Mouse (Mus musculus) gastrocnemius, adult 8-10 months (tissue): ENCODE measurements around the gene Mpp6. TPM values are rescaled to one million over a fixed set of nuclear protein-coding genes. Genes with fewer than 3 reads are reported as not detected.

Experiments used
- DNase-seq, 2 experiments: peaks; one replicate each; pipeline ENCODE4 v3.0.0; 2022; ENCODE audit warnings: low spot score in 2 of 2
- total RNA-seq, 4 experiments: library from RNA; stranded (reverse); gene quantifications; 2 replicates each; pipeline ENCODE4 v1.2.4; 2022

Gene Mpp6
- total RNA-seq, 4 experiments from 2014 or later: 112 to 130 (median 120) TPM

- DNase-seq: no peak
These were observed 113.6 kb downstream of the Mpp6 start for GRCm38 (mm10) chr6:50223606-50224005.

- DNase-seq: no peak
These were observed 115.2 kb downstream of the Mpp6 start for GRCm38 (mm10) chr6:50225232-50225631.

GRCm38 (mm10) chr6:50228180-50228579, 118.1 kb downstream of the Mpp6 start:
- DNase-seq: no peak

- DNase-seq: no peak
These were observed 121.2 kb downstream of the Mpp6 start for GRCm38 (mm10) chr6:50231288-50231687.

- DNase-seq: no peak
These were observed 122.9 kb downstream of the Mpp6 start for GRCm38 (mm10) chr6:50232984-50233383.

GRCm38 (mm10) chr6:50237963-50238362, 127.9 kb downstream of the Mpp6 start:
- DNase-seq: no peak

- no peak for DNase-seq
These were observed 129.9 kb downstream of the Mpp6 start for GRCm38 (mm10) chr6:50239902-50240301.

GRCm38 (mm10) chr6:50240437-50240836, 130.4 kb downstream of the Mpp6 start:
- DNase-seq: no peak

- DNase-seq: no peak
These were observed 134.1 kb downstream of the Mpp6 start for GRCm38 (mm10) chr6:50244126-50244525.

GRCm38 (mm10) chr6:50244967-50245366, 134.9 kb downstream of the Mpp6 start:
- DNase-seq: no peak

GRCm38 (mm10) chr6:50247356-50247755, 137.3 kb downstream of the Mpp6 start:
- DNase-seq: no peak

GRCm38 (mm10) chr6:50247791-50248190, 137.8 kb downstream of the Mpp6 start:
- DNase-seq: no peak

Other genes with a start within 250 kb of the Mpp6 start
- gene Gsdme, start 153.6 kb downstream of the Mpp6 start, total RNA-seq: under 1 TPM; 0.31 to 0.48 (median 0.37) TPM